ENCODE assay signal across 9 mouse cellular contexts in genomic region chr2:18860686-18861085, GRCm38 (mm10).
A peak's percentile ranks its signal among the peaks of the same experiment; 100 is the strongest.
DNase-seq lines count a peak whose midpoint lies in the region; ATAC-seq and TF ChIP-seq lines count a peak whose summit lies in the region.
"Had no signal": no experiment of that assay in that cellular context is flagged by ENCODE, and none has a peak within 500 bp of the region (broad histone marks: within the 10 kb centered on the region; RNA-seq: fewer than 3 reads in every experiment).

No protein-coding gene starts in this region.

- H3K4me1 ChIP-seq in forebrain, embryonic 10.5 days, result peaks cover 48% of the 10 kb centered on the region
- no peaks in the 10 kb centered on the region for H3K4me1 ChIP-seq in forebrain, postnatal 0 days (ENCODE audit: insufficient read depth)
- peaks cover 16% of the 10 kb centered on the region for H3K4me1 ChIP-seq in midbrain, embryonic 12.5 days
- H3K4me1 ChIP-seq in midbrain, embryonic 10.5 days, result peaks cover 39% of the 10 kb centered on the region
- H3K4me1 ChIP-seq in embryonic facial prominence, embryonic 14.5 days (ENCODE audit: control insufficient read depth, insufficient read depth, low read length), result peaks cover 3% of the 10 kb centered on the region; the same call in 1 of the 2 replicates

- H3K4me3 ChIP-seq in forebrain, embryonic 10.5 days, result no peak overlapping the region
- no peak overlapping the region for H3K4me3 ChIP-seq in forebrain, postnatal 0 days (ENCODE audit: low read depth, low read length)
- no peak overlapping the region for H3K4me3 ChIP-seq in midbrain, embryonic 12.5 days
- H3K4me3 ChIP-seq in midbrain, embryonic 10.5 days, result no peak overlapping the region
- no peak overlapping the region for H3K4me3 ChIP-seq in embryonic facial prominence, embryonic 14.5 days (ENCODE audit: low read depth, low read length)
- no peak overlapping the region for H3K4me3 ChIP-seq in layer of hippocampus, adult 2 months
- H3K4me3 ChIP-seq: erythroblast, embryonic 14.5 days had no signal

- 0 out of 2 replicates have a peak, but pooled peaks cover 3% of the 10 kb centered on the region for H3K36me3 ChIP-seq in forebrain, embryonic 10.5 days (replicated peaks)
- H3K36me3 ChIP-seq in forebrain, postnatal 0 days (ENCODE audit: insufficient read depth), result no peaks in the 10 kb centered on the region
- no peaks in the 10 kb centered on the region for H3K36me3 ChIP-seq in midbrain, embryonic 12.5 days
- no peaks in the 10 kb centered on the region for H3K36me3 ChIP-seq in midbrain, embryonic 10.5 days
- H3K36me3 ChIP-seq in embryonic facial prominence, embryonic 14.5 days (ENCODE audit: control insufficient read depth, insufficient read depth, low read length), result no peaks in the 10 kb centered on the region

- WGBS in forebrain, embryonic 10.5 days, result 14% methylated on average over 9 of the region's 9 CpGs
- 10% methylated on average over 9 of the region's 9 CpGs for WGBS in forebrain, postnatal 0 days
- 15% methylated on average over 9 of the region's 9 CpGs for WGBS in midbrain, embryonic 12.5 days
- 26% methylated on average over 9 of the region's 9 CpGs for WGBS in midbrain, embryonic 10.5 days
- WGBS in embryonic facial prominence, embryonic 14.5 days, result 21% methylated on average over 9 of the region's 9 CpGs

- no peak overlapping the region for H3K9ac ChIP-seq in forebrain, postnatal 0 days
- no peak overlapping the region for H3K9ac ChIP-seq in midbrain, embryonic 12.5 days (replicated peaks)
- H3K9ac ChIP-seq in embryonic facial prominence, embryonic 14.5 days (ENCODE audit: low read depth, low read length), result no peak overlapping the region

- no peak for ATAC-seq in forebrain, postnatal 0 days
- 0 out of 2 replicates have a peak, but pooled peaks have one; percentile 38 for ATAC-seq in midbrain, embryonic 12.5 days (ENCODE audit: low FRiP score, low read depth)
- 0 out of 2 replicates have a peak, but pooled peaks have one; percentile 51 for ATAC-seq in embryonic facial prominence, embryonic 14.5 days (ENCODE audit: low read depth)

- H3K9me3 ChIP-seq in forebrain, embryonic 10.5 days, result no peaks in the 10 kb centered on the region
- no peaks in the 10 kb centered on the region for H3K9me3 ChIP-seq in forebrain, postnatal 0 days (ENCODE audit: low read length)
- H3K9me3 ChIP-seq in midbrain, embryonic 12.5 days, result no peaks in the 10 kb centered on the region
- no peaks in the 10 kb centered on the region for H3K9me3 ChIP-seq in midbrain, embryonic 10.5 days (replicated peaks)
- no peaks in the 10 kb centered on the region for H3K9me3 ChIP-seq in embryonic facial prominence, embryonic 14.5 days (ENCODE audit: control insufficient read depth, low read length)

- no peak for TF ChIP-seq CTCF in forebrain, postnatal 0 days (IDR thresholded peaks at IDR 0.05; ENCODE audit: low read depth)
- TF ChIP-seq CTCF in layer of hippocampus, adult 2 months (conservative IDR thresholded peaks at IDR 0.05), result no peak

- no peak overlapping the region for H3K4me2 ChIP-seq in forebrain, postnatal 0 days (ENCODE audit: low read depth)
- H3K4me2 ChIP-seq in midbrain, embryonic 12.5 days (replicated peaks), result 0 out of 2 replicates have a peak overlapping the region, but pooled peaks have one; percentile 5
- no peak overlapping the region for H3K4me2 ChIP-seq in embryonic facial prominence, embryonic 14.5 days (ENCODE audit: low read depth, low read length)

- no peak overlapping the region for H3K27ac ChIP-seq in forebrain, embryonic 10.5 days
- H3K27ac ChIP-seq in forebrain, postnatal 0 days (ENCODE audit: low read depth, low read length), result no peak overlapping the region
- no peak overlapping the region for H3K27ac ChIP-seq in midbrain, embryonic 12.5 days (replicated peaks)
- H3K27ac ChIP-seq in midbrain, embryonic 10.5 days (replicated peaks), result no peak overlapping the region
- H3K27ac ChIP-seq in embryonic facial prominence, embryonic 14.5 days (replicated peaks; ENCODE audit: low read depth, low read length), result no peak overlapping the region
- H3K27ac ChIP-seq in layer of hippocampus, adult 2 months, result no peak overlapping the region

- peaks cover 75% of the 10 kb centered on the region for H3K27me3 ChIP-seq in forebrain, embryonic 10.5 days (ENCODE audit: poor library complexity, severe bottlenecking)
- H3K27me3 ChIP-seq in forebrain, postnatal 0 days (ENCODE audit: insufficient read depth, low read length), result no peaks in the 10 kb centered on the region
- peaks cover 11% of the 10 kb centered on the region; the same call in 1 of the 2 replicates for H3K27me3 ChIP-seq in midbrain, embryonic 12.5 days
- peaks cover 30% of the 10 kb centered on the region for H3K27me3 ChIP-seq in midbrain, embryonic 10.5 days (ENCODE audit: low read depth, poor library complexity, severe bottlenecking)
- H3K27me3 ChIP-seq in embryonic facial prominence, embryonic 14.5 days (replicated peaks; ENCODE audit: control insufficient read depth, insufficient read depth, low read length), result no peaks in the 10 kb centered on the region

- peak; percentile 32 for DNase-seq in forebrain, embryonic 10.5 days (ENCODE audit: extremely low spot score, low spot score)
- DNase-seq in forebrain, postnatal 0 days, result no peak
- DNase-seq in midbrain, embryonic 10.5 days (ENCODE audit: low spot score), result no peak
- peak; percentile 74 for DNase-seq in embryonic facial prominence, embryonic 14.5 days (ENCODE audit: low spot score)
- peak; percentile 62 for DNase-seq in retina, embryonic 14.5 days (ENCODE audit: low spot score)
- DNase-seq in right cerebral cortex, adult 2 months (ENCODE audit: low spot score in 2 of 2), result no peak
- DNase-seq in layer of hippocampus, adult 2 months (ENCODE audit: low spot score in 2 of 2), result no peak

Comparison
In these comparisons a context has a peak if more than half of its experiments do, and no peak if none do; other contexts are left out.
1. DNase-seq: peak in forebrain, embryonic 10.5 days (single experiment), embryonic facial prominence, embryonic 14.5 days (single experiment) and retina, embryonic 14.5 days (single experiment); none in forebrain, postnatal 0 days (single experiment), midbrain, embryonic 10.5 days (single experiment), right cerebral cortex, adult 2 months (0 of 2) and layer of hippocampus, adult 2 months (0 of 2).